8 mouse cellular contexts compared by ENCODE assay signal in genomic region chr6:29434911-29435691, GRCm38 (mm10). TPM values are rescaled to one million over a fixed set of nuclear protein-coding genes. Genes with fewer than 3 reads are reported as not detected.
DNase-seq lines count a peak whose midpoint lies in the region; ATAC-seq and TF ChIP-seq lines count a peak whose summit lies in the region.

No protein-coding gene starts in this region.

- H3K9me3 ChIP-seq in forebrain, postnatal 0 days (ENCODE audit: low read length), result no peaks in the 10 kb centered on the region
- H3K9me3 ChIP-seq in hindbrain, embryonic 12.5 days (replicated peaks), result no peaks in the 10 kb centered on the region
- H3K9me3 ChIP-seq in midbrain, postnatal 0 days (ENCODE audit: low read length), result no peaks in the 10 kb centered on the region

- no peaks in the 10 kb centered on the region for H3K36me3 ChIP-seq in forebrain, postnatal 0 days (ENCODE audit: insufficient read depth)
- H3K36me3 ChIP-seq in hindbrain, embryonic 12.5 days, result no peaks in the 10 kb centered on the region
- no peaks in the 10 kb centered on the region for H3K36me3 ChIP-seq in midbrain, postnatal 0 days (ENCODE audit: insufficient read depth, low read length)

- 0 out of 2 replicates have a peak, but pooled peaks cover 8% of the 10 kb centered on the region for H3K4me1 ChIP-seq in forebrain, postnatal 0 days (ENCODE audit: insufficient read depth)
- H3K4me1 ChIP-seq in hindbrain, embryonic 12.5 days, result peaks cover 53% of the 10 kb centered on the region
- 0 out of 2 replicates have a peak, but pooled peaks cover 2% of the 10 kb centered on the region for H3K4me1 ChIP-seq in midbrain, postnatal 0 days (ENCODE audit: insufficient read depth, low read length)

- DNase-seq in urinary bladder, postnatal 14 days (ENCODE audit: low spot score), result peak; percentile 45
- DNase-seq in urinary bladder, postnatal 25 days (ENCODE audit: low spot score), result no peak
- DNase-seq in forebrain, postnatal 0 days, result no peak
- DNase-seq in midbrain, postnatal 0 days (ENCODE audit: low spot score), result peak; percentile 64
- DNase-seq in adrenal gland, postnatal 25 days, result no peak
- DNase-seq in cerebellum, adult 18-20 months, result no peak

- H3K4me2 ChIP-seq in forebrain, postnatal 0 days (ENCODE audit: low read depth), result peak overlapping the region; percentile 66; the same call in 1 of the 2 replicates
- H3K4me2 ChIP-seq in hindbrain, embryonic 12.5 days (replicated peaks), result peak overlapping the region; percentile 80
- peak overlapping the region; percentile 12; the same call in 1 of the 2 replicates for H3K4me2 ChIP-seq in midbrain, postnatal 0 days (ENCODE audit: low read depth, low read length, poor library complexity, severe bottlenecking)

- H3K27ac ChIP-seq in forebrain, postnatal 0 days (ENCODE audit: low read depth, low read length), result no peak overlapping the region
- H3K27ac ChIP-seq in hindbrain, embryonic 12.5 days, result peak overlapping the region; percentile 79
- H3K27ac ChIP-seq in midbrain, postnatal 0 days (ENCODE audit: low read depth, low read length), result no peak overlapping the region

- TF ChIP-seq CTCF in forebrain, postnatal 0 days (IDR thresholded peaks at IDR 0.05; ENCODE audit: low read depth), result no peak
- TF ChIP-seq CTCF in midbrain, postnatal 0 days (IDR thresholded peaks at IDR 0.05), result no peak

- WGBS in forebrain, postnatal 0 days, result 16% methylated on average over 11 of the region's 13 CpGs
- 5% methylated on average over 13 of the region's 13 CpGs for whole genome bisulfite sequencing in hindbrain, embryonic 12.5 days
- WGBS in midbrain, postnatal 0 days, result 9% methylated on average over 13 of the region's 13 CpGs

- peaks cover 29% of the 10 kb centered on the region for H3K27me3 ChIP-seq in forebrain, postnatal 0 days (ENCODE audit: insufficient read depth, low read length)
- H3K27me3 ChIP-seq in hindbrain, embryonic 12.5 days, result peaks cover 53% of the 10 kb centered on the region
- H3K27me3 ChIP-seq in midbrain, postnatal 0 days (ENCODE audit: insufficient read depth, low read length), result peaks cover 33% of the 10 kb centered on the region

- no peak overlapping the region for H3K4me3 ChIP-seq in forebrain, postnatal 0 days (ENCODE audit: low read depth, low read length)
- peak overlapping the region; percentile 47 for H3K4me3 ChIP-seq in hindbrain, embryonic 12.5 days
- no peak overlapping the region for H3K4me3 ChIP-seq in midbrain, postnatal 0 days (ENCODE audit: low read depth, low read length)

- peak overlapping the region; percentile 4; the same call in 1 of the 2 replicates for H3K9ac ChIP-seq in forebrain, postnatal 0 days
- no peak overlapping the region; the same call in 1 of the 2 replicates for H3K9ac ChIP-seq in hindbrain, embryonic 12.5 days
- H3K9ac ChIP-seq in midbrain, postnatal 0 days (replicated peaks; ENCODE audit: low read length, poor library complexity, severe bottlenecking), result no peak overlapping the region; the same call in 1 of the 2 replicates

- peak; percentile 33; the same call in 1 of the 2 replicates for ATAC-seq in forebrain, postnatal 0 days
- ATAC-seq in hindbrain, embryonic 12.5 days (ENCODE audit: low FRiP score), result peak; percentile 39
- peak; percentile 14; the same call in 1 of the 2 replicates for ATAC-seq in midbrain, postnatal 0 days (ENCODE audit: low FRiP score)
- ATAC-seq in monocyte, adult 5-6 weeks (replicated peaks; ENCODE audit: insufficient number of reproducible peaks, low FRiP score, low TSS enrichment, poor library complexity, severe bottlenecking), result no peak

RNA-seq across cellular contexts. Expression of gene Flnc, which starts 2.0 kb away (rescaled TPM):
- 4.3 and 7.9 TPM in 2 replicates for total RNA-seq in forebrain, postnatal 0 days (2014; rRNA removed)
- 0.70 and 0.90 TPM in 2 replicates for polyA plus RNA-seq in forebrain, postnatal 0 days (2015; fragmentation: Nextera tagmentation; extraction: Ambion mirVana)
- 11.8 and 14.5 TPM in 2 replicates for polyA plus RNA-seq in hindbrain, embryonic 12.5 days (2016; fragmentation: Nextera tagmentation; extraction: Ambion mirVana)
- 11.1 and 12.0 TPM in 2 replicates for total RNA-seq in midbrain, postnatal 0 days (2014; rRNA removed)
- 1.2 and 1.4 TPM in 2 replicates for polyA plus RNA-seq in midbrain, postnatal 0 days (2015; fragmentation: Nextera tagmentation; extraction: Ambion mirVana)
- total RNA-seq in adrenal gland, postnatal 25 days (2021), result 1.4 and 1.8 TPM in 2 replicates
- total RNA-seq in monocyte, adult 5-6 weeks (2017), result not detected in 3 replicates

RNA-seq across cellular contexts. Expression of gene Atp6v1f, which starts 32.4 kb away (rescaled TPM):
- 279 and 344 TPM in 2 replicates for total RNA-seq in forebrain, postnatal 0 days (2014; rRNA removed)
- polyA plus RNA-seq in forebrain, postnatal 0 days (2015; fragmentation: Nextera tagmentation; extraction: Ambion mirVana), result 362 and 434 TPM in 2 replicates
- 215 and 230 TPM in 2 replicates for polyA plus RNA-seq in hindbrain, embryonic 12.5 days (2016; fragmentation: Nextera tagmentation; extraction: Ambion mirVana)
- 262 and 302 TPM in 2 replicates for total RNA-seq in midbrain, postnatal 0 days (2014; rRNA removed)
- 361 and 388 TPM in 2 replicates for polyA plus RNA-seq in midbrain, postnatal 0 days (2015; fragmentation: Nextera tagmentation; extraction: Ambion mirVana)
- total RNA-seq in adrenal gland, postnatal 25 days (2021), result 195 TPM in 2 replicates
- 216 to 361 TPM (median 337 TPM) in 3 replicates for total RNA-seq in monocyte, adult 5-6 weeks (2017)

RNA-seq across cellular contexts. Expression of gene Atp6v1fnb, which starts 36.1 kb away (rescaled TPM):
- 0.31 and 1.7 TPM in 2 replicates for total RNA-seq in forebrain, postnatal 0 days (2014; rRNA removed)
- 0.42 TPM in 1 of 2 replicates, not detected in the other for polyA plus RNA-seq in forebrain, postnatal 0 days (2015; fragmentation: Nextera tagmentation; extraction: Ambion mirVana)
- polyA plus RNA-seq in hindbrain, embryonic 12.5 days (2016; fragmentation: Nextera tagmentation; extraction: Ambion mirVana), result 0.43 TPM in 1 of 2 replicates, not detected in the other
- 2.6 TPM in 1 of 2 replicates, not detected in the other for total RNA-seq in midbrain, postnatal 0 days (2014; rRNA removed)
- 0.32 and 0.72 TPM in 2 replicates for polyA plus RNA-seq in midbrain, postnatal 0 days (2015; fragmentation: Nextera tagmentation; extraction: Ambion mirVana)
- total RNA-seq in adrenal gland, postnatal 25 days (2021), result not detected in 2 replicates
- 0.78 TPM in 1 of 3 replicates, not detected in the others for total RNA-seq in monocyte, adult 5-6 weeks (2017)

RNA-seq across cellular contexts. Expression of gene Ccdc136, which starts 39.0 kb away (rescaled TPM):
- 46.6 and 56.9 TPM in 2 replicates for total RNA-seq in forebrain, postnatal 0 days (2014; rRNA removed)
- polyA plus RNA-seq in forebrain, postnatal 0 days (2015; fragmentation: Nextera tagmentation; extraction: Ambion mirVana), result 34.4 and 43.0 TPM in 2 replicates
- polyA plus RNA-seq in hindbrain, embryonic 12.5 days (2016; fragmentation: Nextera tagmentation; extraction: Ambion mirVana), result 35.6 and 36.0 TPM in 2 replicates
- total RNA-seq in midbrain, postnatal 0 days (2014; rRNA removed), result 54.4 and 77.6 TPM in 2 replicates
- 50.8 and 51.9 TPM in 2 replicates for polyA plus RNA-seq in midbrain, postnatal 0 days (2015; fragmentation: Nextera tagmentation; extraction: Ambion mirVana)
- 3.6 and 4.7 TPM in 2 replicates for total RNA-seq in adrenal gland, postnatal 25 days (2021)
- total RNA-seq in monocyte, adult 5-6 weeks (2017), result 0.49 to 0.96 TPM (median 0.67 TPM) in 3 replicates

RNA-seq across cellular contexts. Expression of gene Opn1sw, which starts 46.8 kb away (rescaled TPM):
- total RNA-seq in forebrain, postnatal 0 days (2014; rRNA removed), result 7.0 TPM in 1 of 2 replicates, not detected in the other
- polyA plus RNA-seq in forebrain, postnatal 0 days (2015; fragmentation: Nextera tagmentation; extraction: Ambion mirVana), result 0.45 and 0.74 TPM in 2 replicates
- 0.25 and 0.38 TPM in 2 replicates for polyA plus RNA-seq in hindbrain, embryonic 12.5 days (2016; fragmentation: Nextera tagmentation; extraction: Ambion mirVana)
- total RNA-seq in midbrain, postnatal 0 days (2014; rRNA removed), result 0.11 and 0.14 TPM in 2 replicates
- 0.15 and 0.56 TPM in 2 replicates for polyA plus RNA-seq in midbrain, postnatal 0 days (2015; fragmentation: Nextera tagmentation; extraction: Ambion mirVana)
- total RNA-seq in adrenal gland, postnatal 25 days (2021), result 0.12 TPM in 1 of 2 replicates, not detected in the other
- total RNA-seq in monocyte, adult 5-6 weeks (2017), result not detected in 3 replicates

Comparison
In these comparisons a context has a peak if more than half of its experiments do, and no peak if none do; other contexts are left out.
1. DNase-seq: peak in urinary bladder, postnatal 14 days (single experiment) and midbrain, postnatal 0 days (single experiment); none in urinary bladder, postnatal 25 days (single experiment), forebrain, postnatal 0 days (single experiment), adrenal gland, postnatal 25 days (single experiment) and cerebellum, adult 18-20 months (0 of 2).
2. H3K4me2 ChIP-seq: peak in every context shown above with its lines; median percentile 80 in hindbrain, embryonic 12.5 days; 66 in forebrain, postnatal 0 days; 12 in midbrain, postnatal 0 days.